Mouse (Mus musculus) brain, adult 2 months (tissue): Measurements from ENCODE around the gene Phf21b.

Experiments
- DNase-seq: peaks from one replicate; pipeline ENCODE4 v3.0.0; 2011; ENCODE audit warnings: low read depth, low spot score

Phf21b gene

GRCm38 (mm10) chr15:84775421-84776174 lies 80.3 kb downstream of the Phf21b start:
- peak; percentile 25 for DNase-seq

- DNase-seq, result peak; percentile 60
These were observed 83.4 kb downstream of the Phf21b start for GRCm38 (mm10) chr15:84772191-84773111.

DNA sequence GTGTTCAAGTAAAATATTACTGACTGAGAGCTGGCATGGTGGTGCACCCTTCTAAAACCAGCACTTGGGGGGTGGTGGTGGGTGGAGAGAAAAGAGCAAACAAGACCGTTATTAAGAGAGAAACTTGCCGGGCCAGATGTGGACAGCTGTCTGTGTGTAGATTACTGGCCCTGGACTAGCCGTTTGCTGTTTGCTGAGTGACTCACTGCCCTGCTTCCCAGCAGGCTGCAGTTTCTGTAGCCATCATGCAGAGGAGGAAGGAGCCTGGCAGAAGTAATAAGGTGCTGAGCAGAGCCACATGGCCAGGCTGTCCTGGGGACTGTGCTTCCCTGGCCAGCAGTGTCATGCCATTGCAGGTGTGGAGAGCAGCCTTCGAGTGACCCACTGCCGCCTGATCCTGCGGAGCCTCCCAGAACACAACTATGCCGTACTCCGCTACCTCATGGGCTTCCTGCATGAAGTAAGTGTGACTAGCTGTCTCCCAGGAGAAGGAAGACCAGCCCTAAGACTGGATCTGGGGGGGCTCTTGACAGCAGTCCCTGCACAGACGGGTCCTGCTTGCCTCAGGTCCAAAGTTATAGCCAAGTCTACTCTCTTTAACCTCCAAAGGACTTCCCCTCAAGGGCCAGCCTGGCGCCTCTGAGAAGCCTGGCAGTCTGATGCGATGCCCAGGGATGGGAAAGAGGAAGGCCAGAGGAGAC lies 86.1 kb downstream of the Phf21b start:
- peak; percentile 20 for DNase-seq

GRCm38 (mm10) chr15:84768531-84768930 lies 87.3 kb downstream of the Phf21b start:
- peak; percentile 81 for DNase-seq

GRCm38 (mm10) chr15:84766621-84767020 lies 89.2 kb downstream of the Phf21b start:
- DNase-seq, result no peak

GRCm38 (mm10) chr15:84763423-84763812 lies 92.4 kb downstream of the Phf21b start:
- DNase-seq, result no peak

DNA sequence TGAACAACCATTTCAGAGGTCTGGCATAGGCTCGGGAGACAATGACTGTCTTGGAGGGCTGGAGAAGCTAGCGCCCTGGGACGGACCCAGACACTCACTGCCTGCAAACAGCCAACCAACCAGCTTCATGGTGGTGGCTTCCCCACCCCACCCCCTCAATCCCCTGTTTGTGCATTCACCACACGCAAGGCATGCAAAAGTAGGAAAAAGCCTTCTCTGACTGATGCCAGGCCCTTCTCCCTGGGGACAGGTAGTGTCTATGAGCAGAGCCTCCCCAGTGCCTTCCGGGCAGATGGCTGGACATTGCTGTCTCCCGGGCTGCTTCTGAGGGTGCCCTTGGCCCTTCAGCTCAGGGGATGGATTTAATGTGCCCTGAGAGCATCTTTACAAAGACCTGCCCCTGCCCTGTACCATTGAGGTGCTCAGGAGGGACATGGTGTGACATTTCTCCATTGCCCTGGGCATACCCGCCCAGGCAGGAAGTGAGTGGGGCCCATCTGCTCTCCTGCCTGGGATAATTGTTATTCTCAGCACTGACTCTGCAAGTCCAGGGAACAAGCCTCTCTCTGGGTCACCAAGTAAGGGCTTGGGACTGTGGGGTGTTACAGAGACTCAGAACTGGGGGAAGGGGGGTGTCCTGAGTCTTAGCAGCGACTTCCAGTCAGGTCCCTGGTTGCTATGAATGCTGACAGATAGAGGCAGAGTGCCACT lies 93.0 kb downstream of the Phf21b start:
- DNase-seq, result no peak

GRCm38 (mm10) chr15:84758493-84758892 lies 97.4 kb downstream of the Phf21b start:
- DNase-seq, result peak; percentile 38

- peak; percentile 60 for DNase-seq
These were observed 99.4 kb downstream of the Phf21b start for GRCm38 (mm10) chr15:84756426-84756825.

DNA sequence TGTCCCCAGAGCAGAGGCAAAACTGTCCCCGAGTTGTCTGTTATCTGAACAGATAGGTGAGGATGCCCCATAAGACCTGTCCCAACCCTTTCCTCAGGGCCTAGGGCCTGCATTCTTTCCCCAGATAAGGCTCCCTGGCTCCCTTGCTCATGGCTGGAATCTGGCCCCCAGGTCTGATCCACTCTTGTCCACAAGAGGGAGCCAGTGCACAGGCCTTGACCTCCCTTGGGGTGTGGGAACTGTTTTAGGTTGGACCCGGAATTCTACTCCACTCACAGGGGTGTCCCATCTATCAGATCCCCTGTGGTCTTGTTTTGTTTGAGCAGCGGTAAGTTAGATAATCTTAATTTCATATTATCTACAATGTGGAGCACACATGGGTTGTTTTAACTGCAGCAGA lies 100.9 kb downstream of the Phf21b start:
- peak; percentile 63 for DNase-seq

DNA sequence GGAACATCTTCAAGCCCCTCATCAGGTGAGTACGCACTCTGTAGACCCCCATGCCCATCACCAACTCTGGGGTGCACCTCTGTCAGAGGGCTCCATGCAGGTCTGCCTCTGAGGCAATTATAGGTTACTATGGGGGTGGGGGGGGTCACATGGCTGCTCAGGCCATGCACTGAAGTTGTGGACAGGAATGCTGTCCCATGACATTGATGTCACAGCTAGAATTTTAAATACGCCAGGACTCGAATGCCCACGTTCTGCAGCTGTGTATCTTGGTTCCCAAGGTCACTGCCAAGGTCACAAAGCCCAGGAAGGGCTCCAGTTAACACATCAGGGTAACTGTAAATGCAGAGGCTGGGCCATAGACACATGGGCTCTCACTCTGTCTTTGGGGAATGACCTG lies 110.0 kb downstream of the Phf21b start:
- no peak for DNase-seq

DNA sequence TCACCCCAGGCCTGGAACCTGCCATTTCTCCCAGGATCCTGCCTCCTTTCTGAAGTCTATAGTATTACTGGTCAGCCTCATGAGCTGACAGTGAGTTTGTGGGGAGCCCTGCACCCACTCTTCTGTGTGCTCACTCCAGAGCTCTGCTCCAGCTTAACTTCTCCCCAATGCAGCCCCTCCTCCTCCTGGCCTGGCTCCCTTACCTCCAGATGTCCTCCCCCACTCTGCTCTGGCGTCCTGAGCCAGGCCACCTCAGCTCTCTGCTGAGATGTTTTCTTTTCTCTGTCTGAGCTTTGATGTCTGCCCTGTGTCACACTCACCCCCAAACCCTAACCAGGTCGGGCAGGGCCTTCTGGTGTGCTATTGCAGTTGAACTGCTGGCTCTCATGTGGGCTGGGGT lies 111.5 kb downstream of the Phf21b start:
- DNase-seq, result no peak

- DNase-seq, result no peak
These were observed 112.5 kb downstream of the Phf21b start for GRCm38 (mm10) chr15:84743347-84743746.

DNA sequence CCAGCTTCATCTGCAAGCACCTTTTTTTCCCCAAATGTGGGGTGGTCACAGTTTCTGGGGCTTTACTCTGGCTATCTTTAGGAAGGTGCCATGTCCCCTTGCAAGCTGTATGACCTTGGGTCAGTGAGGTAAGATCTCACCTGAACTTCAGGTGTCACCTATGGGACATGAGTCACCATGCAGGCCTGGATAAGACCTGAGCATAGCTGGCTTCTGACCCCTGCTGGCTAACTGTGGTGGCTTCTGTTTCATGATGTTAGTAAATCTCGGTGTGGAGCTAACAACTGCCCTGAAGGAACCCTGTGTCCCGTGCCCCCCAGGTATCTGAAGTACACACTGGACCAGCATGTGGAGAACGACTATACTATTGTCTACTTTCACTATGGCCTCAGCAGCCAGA lies 114.3 kb downstream of the Phf21b start:
- no peak for DNase-seq

- no peak for DNase-seq
These were observed 117.6 kb downstream of the Phf21b start for GRCm38 (mm10) chr15:84738246-84738645.

GRCm38 (mm10) chr15:84736994-84737346 lies 118.9 kb downstream of the Phf21b start:
- DNase-seq, result no peak

DNA sequence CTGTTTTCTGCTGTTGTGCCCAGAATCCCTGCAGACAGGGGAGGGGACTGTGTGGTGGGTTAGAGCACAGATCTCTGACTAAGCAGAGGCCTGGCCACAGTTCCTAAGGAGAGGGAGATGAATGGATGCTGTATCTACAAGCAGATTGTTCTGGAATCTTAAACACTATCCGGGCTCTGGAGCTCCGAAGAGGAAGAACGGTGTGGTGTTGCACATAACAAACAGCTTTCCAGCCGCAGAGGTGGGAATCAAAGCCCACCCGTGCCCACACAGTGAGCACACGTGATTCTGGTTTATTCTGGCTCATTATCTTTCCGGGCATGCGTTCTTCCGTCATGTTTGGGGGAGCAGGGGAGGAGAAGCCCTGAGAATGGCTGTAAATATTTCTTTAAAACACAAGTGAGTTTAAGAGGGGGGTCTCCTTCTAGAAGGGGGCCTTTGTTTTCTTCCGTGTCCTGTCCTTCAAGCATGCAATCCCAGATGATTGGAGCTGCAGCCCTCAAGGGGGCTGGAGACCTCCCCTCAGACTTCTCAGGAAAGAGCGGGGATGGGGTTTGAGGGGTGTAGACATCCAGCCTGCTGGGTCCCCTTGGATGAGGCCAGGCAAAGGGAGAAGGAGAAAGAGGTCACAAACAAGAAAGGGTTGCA lies 119.4 kb downstream of the Phf21b start:
- peak; percentile 9 for DNase-seq
